Mouse (Mus musculus): ENCODE data around the gene Tgtp2. TPM values are rescaled to one million over a fixed set of nuclear protein-coding genes. Genes with fewer than 3 reads are reported as not detected.
"Not testable (repeated sequence)": the region's sequence is repeated elsewhere in the genome, so short reads cannot be mapped to it uniquely, and the experiment has no call there.

Tgtp2 gene
- polyA plus RNA-seq, 1 experiment = 0.12 TPM

DNA sequence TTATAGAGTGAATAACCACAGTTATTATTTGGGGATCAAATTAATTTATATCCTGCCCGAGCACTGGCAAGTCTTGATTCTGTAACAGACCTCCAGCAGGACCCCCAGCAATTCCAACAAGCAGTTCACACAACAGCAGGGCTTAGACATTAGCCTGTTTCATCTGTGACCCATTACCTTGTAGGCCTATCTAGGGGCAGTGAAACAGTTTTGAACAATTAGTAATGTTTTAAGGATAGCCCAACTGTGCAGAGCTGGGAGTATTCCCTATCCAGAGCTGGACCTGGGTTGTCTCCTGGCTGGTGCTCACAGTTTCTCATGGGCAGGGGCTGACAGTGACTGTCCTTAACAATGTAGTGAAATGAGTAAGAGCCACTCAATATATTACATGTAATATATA lies 13.0 kb upstream of the Tgtp2 start:
- Histone ChIP-seq H3K36me3 (ENCODE audit: control insufficient read depth, insufficient read depth) (no peaks in the 10 kb centered on the region), H3K27me3 (ENCODE audit: control insufficient read depth, insufficient read depth, insufficient read length) (no peaks in the 10 kb centered on the region), H3ac (ENCODE audit: control insufficient read depth, insufficient read length, low read depth) (no peak overlapping the region), H3K79me2 (ENCODE audit: control insufficient read depth, insufficient read depth) (no peaks in the 10 kb centered on the region), H3K79me3 (ENCODE audit: low read depth) (no peaks in the 10 kb centered on the region), H3K4me3 (ENCODE audit: insufficient read depth, poor library complexity, severe bottlenecking) (no peak overlapping the region)
- TF ChIP-seq FOSL1 (IDR thresholded peaks at IDR 0.05; ENCODE audit: insufficient read depth, low read length, poor library complexity, severe bottlenecking) (no peak), CEBPB (IDR thresholded peaks at IDR 0.05; ENCODE audit: low read depth) (no peak), MAX (IDR thresholded peaks at IDR 0.05) (no peak), MYOD1 (IDR thresholded peaks at IDR 0.05; ENCODE audit: control insufficient read depth, insufficient read length, low read depth) (no peak), CTCF (IDR thresholded peaks at IDR 0.05; ENCODE audit: control insufficient read depth, insufficient read depth, insufficient read length) (no peak), USF1 (IDR thresholded peaks at IDR 0.05; ENCODE audit: low read depth) (no peak), MYOG (IDR thresholded peaks at IDR 0.05; ENCODE audit: control insufficient read depth, extremely low read depth, insufficient read length) (no peak)

DNA sequence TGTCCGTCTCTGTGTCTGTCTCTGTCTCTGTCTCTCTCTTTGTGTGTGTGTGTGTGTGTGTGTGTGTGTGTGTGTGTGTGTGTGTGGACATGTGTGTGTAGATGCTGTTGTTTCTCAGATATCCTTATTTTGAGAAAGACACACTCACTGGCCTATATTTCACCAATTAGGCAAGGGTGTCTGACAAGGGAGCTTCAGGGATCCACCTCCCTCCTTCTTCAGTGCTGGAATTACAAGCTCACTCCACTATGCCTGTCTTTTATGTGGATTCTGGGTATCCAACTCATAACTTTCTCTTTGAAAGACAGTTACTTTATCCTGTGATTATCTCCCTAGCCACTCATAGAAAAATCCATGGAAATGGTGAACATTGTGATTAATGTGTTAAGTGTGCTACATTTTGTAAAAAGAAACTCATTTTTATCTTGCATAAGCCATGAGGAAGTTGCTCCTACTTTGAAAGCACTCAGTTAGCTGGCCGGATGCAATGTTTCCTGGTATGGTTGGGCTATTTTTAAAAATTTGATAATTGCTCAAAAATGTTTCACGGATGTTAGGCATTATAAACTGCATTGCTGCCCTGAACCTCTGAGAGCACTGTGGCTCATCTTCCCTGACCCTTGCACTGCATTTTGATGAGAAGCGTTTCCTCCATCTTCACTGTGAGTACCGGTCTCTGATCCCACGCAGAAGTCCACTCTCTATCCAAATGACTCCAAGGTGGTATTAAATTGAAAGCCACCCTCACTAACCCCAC lies 12.2 kb upstream of the Tgtp2 start, which contains the start of gene Ifi47:
Gene Ifi47, plus strand, starts transcription at position 587 of the 757 bp plus-strand sequence.
- H3K79me3 ChIP-seq (ENCODE audit: low read depth); H3ac ChIP-seq (ENCODE audit: control insufficient read depth, insufficient read length, low read depth); H3K4me3 ChIP-seq (ENCODE audit: insufficient read depth, poor library complexity, severe bottlenecking); H3K79me2 ChIP-seq (ENCODE audit: control insufficient read depth, insufficient read depth); H3K27me3 ChIP-seq (ENCODE audit: control insufficient read depth, insufficient read depth, insufficient read length); H3K36me3 ChIP-seq (ENCODE audit: control insufficient read depth, insufficient read depth): not testable (repeated sequence)

DNA sequence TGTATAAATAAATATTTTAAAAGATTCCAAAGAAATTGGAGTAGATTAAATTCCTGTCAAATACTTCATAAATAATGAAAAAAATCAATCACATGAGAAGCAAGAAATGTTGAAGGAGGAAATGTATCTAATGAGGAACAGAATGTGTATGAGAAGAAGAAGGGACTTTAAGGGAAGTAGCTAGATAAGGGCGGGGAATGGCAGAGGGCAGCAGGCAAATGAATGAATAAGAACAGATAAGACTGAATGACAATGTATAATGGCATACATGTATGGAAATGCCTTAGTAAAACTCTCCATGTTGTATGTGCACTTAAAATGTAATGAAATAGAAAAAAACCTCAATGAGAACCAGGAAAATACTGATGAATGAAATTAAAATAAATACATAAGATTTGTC lies 4.4 kb upstream of the Tgtp2 start:
- Histone ChIP-seq H3K79me2 (ENCODE audit: control insufficient read depth, insufficient read depth) (no peaks in the 10 kb centered on the region), H3K79me3 (ENCODE audit: low read depth) (no peaks in the 10 kb centered on the region), H3K4me3 (ENCODE audit: insufficient read depth, poor library complexity, severe bottlenecking) (no peak overlapping the region), H3K27me3 (ENCODE audit: control insufficient read depth, insufficient read depth, insufficient read length) (no peaks in the 10 kb centered on the region), H3K36me3 (ENCODE audit: control insufficient read depth, insufficient read depth) (no peaks in the 10 kb centered on the region), H3ac (ENCODE audit: control insufficient read depth, insufficient read length, low read depth) (no peak overlapping the region)
- TF ChIP-seq CEBPB (IDR thresholded peaks at IDR 0.05; ENCODE audit: low read depth) (no peak), CTCF (IDR thresholded peaks at IDR 0.05; ENCODE audit: control insufficient read depth, insufficient read depth, insufficient read length) (no peak), MYOD1 (IDR thresholded peaks at IDR 0.05; ENCODE audit: control insufficient read depth, insufficient read length, low read depth) (no peak), FOSL1 (IDR thresholded peaks at IDR 0.05; ENCODE audit: insufficient read depth, low read length, poor library complexity, severe bottlenecking) (no peak), MYOG (IDR thresholded peaks at IDR 0.05; ENCODE audit: control insufficient read depth, extremely low read depth, insufficient read length) (no peak), USF1 (IDR thresholded peaks at IDR 0.05; ENCODE audit: low read depth) (no peak), MAX (IDR thresholded peaks at IDR 0.05) (no peak)

DNA sequence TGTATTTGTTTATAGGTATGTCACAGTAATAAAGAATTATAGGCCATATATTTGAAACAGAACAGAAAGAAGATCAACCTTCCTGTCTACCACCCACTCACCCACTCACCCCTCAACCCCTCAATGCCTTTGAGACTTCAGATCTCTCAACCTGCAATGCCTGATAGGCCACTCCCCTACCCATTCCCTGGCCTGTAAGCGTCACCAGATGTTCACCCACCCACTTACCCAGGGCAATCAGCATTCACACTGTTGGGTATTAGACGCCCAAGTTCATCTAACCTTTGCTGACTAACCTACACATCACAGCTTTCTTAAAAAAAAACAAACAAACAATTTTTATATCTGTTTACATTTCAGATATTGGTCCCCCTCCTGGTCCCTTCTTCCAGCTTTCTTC lies 2.1 kb downstream of the Tgtp2 start:
- H3K36me3 ChIP-seq (ENCODE audit: control insufficient read depth, insufficient read depth); H3K4me3 ChIP-seq (ENCODE audit: insufficient read depth, poor library complexity, severe bottlenecking); H3ac ChIP-seq (ENCODE audit: control insufficient read depth, insufficient read length, low read depth); H3K79me2 ChIP-seq (ENCODE audit: control insufficient read depth, insufficient read depth); H3K27me3 ChIP-seq (ENCODE audit: control insufficient read depth, insufficient read depth, insufficient read length); H3K79me3 ChIP-seq (ENCODE audit: low read depth): not testable (repeated sequence)

DNA sequence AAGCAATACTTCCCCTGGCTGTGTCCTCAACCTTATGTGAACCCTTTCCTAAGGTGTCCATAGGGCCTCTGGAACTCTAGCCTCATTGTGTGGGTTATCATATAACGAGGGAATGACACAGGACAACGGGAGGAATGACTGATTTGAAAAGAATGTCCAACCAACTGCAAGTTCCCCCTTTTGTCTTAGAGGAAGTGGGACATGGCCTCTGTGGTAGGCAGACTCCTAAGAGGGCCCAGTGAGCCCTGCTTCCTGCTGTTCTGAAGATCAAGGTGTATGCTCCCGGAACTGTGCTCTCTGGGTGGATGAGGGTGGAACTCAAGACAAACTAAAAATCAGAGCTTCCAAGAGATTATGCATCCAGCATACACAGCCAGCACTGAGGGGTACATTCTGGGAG lies 3.9 kb downstream of the Tgtp2 start:
- H3K79me2 ChIP-seq (ENCODE audit: control insufficient read depth, insufficient read depth); H3K4me3 ChIP-seq (ENCODE audit: insufficient read depth, poor library complexity, severe bottlenecking); H3K27me3 ChIP-seq (ENCODE audit: control insufficient read depth, insufficient read depth, insufficient read length); H3K79me3 ChIP-seq (ENCODE audit: low read depth); H3K36me3 ChIP-seq (ENCODE audit: control insufficient read depth, insufficient read depth); H3ac ChIP-seq (ENCODE audit: control insufficient read depth, insufficient read length, low read depth): not testable (repeated sequence)

DNA sequence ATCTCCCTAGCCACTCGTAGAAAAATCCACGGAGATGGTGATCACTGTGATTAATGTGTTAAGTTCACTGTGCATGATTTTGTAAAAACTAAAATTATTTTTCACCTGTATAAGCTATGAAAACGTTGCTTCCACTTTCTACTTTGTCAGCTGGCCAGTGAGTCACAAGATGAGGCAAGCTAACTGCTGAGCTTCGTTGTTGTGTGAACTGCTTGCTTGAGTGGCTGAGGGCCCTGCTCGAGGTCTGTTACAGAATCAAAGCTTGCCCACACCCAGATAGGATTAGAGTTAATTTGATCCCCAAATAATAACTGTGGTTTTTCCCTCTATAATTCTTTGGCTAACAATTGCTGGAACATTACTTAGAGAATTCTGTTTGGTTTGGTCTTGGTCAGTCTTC lies 12.1 kb downstream of the Tgtp2 start:
- not testable (repeated sequence) for H3K36me3 ChIP-seq (ENCODE audit: control insufficient read depth, insufficient read depth); H3ac ChIP-seq (ENCODE audit: control insufficient read depth, insufficient read length, low read depth); H3K27me3 ChIP-seq (ENCODE audit: control insufficient read depth, insufficient read depth, insufficient read length); H3K79me2 ChIP-seq (ENCODE audit: control insufficient read depth, insufficient read depth); H3K4me3 ChIP-seq (ENCODE audit: insufficient read depth, poor library complexity, severe bottlenecking); H3K79me3 ChIP-seq (ENCODE audit: low read depth)

DNA sequence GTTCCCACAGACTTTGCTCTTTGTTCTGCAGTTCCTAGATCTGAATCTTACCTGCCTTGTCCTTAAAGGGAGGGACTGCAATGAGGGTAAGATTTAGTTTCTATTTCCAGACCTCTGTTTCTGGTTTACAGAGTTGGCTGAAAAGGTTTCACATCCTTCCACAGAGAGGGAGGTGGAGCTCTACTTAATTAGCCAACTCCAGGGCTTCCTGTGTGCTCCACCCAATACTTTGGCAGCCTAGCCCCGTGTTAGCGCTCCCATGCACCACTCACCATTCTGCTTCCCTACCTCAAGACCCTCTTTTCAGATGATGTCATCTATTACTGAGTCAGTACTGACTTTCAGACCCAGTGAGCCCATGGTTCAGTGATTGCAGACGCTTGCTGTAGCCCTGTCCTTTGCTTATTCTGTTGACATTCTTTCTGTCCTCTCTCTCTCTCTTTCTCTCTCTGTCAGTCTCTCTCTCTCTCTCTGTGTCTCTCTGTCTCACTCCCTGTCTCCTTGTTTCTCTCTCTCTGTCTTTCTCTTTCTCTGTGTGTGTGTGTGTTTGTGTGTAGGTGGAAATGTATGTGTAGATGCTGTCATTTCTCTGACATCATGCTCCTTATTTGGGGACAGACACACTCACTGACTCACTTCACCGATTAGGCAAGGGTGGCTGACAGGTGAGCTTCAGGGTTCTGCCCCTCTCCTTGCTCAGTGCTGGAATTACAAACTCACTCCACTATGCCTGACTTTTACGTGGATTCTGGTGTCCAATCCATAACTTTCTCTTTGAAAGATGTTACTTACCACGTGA lies 12.7 kb downstream of the Tgtp2 start, which contains the start of gene 9930111J21Rik2:
Gene 9930111J21Rik2, minus strand, starts transcription at position 150 of the 799 bp plus-strand sequence.
- H3K4me3 ChIP-seq (ENCODE audit: insufficient read depth, poor library complexity, severe bottlenecking); H3K79me2 ChIP-seq (ENCODE audit: control insufficient read depth, insufficient read depth); H3K79me3 ChIP-seq (ENCODE audit: low read depth); H3K27me3 ChIP-seq (ENCODE audit: control insufficient read depth, insufficient read depth, insufficient read length); H3K36me3 ChIP-seq (ENCODE audit: control insufficient read depth, insufficient read depth); H3ac ChIP-seq (ENCODE audit: control insufficient read depth, insufficient read length, low read depth): not testable (repeated sequence)

DNA sequence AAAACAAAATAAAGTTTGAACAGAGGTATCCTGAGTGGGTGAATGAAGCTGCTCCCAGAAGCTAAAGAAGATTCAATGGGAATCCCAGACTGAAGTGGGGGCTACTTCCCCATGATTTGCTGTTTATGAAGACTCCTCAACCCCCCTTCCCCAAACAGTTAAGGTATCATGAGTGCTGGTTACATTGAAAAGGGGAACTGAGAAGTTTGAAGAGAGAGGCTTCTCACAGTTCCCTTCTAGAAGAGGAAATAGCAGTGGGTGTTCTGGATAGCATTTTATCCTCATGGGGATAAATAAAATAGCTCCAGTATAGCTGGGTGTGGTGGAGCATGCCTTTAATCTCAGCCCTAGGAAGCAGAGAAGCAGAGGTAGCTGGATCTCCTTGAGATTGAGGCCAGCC lies 13.9 kb downstream of the Tgtp2 start:
- H3K27me3 ChIP-seq (ENCODE audit: control insufficient read depth, insufficient read depth, insufficient read length); H3K79me3 ChIP-seq (ENCODE audit: low read depth); H3ac ChIP-seq (ENCODE audit: control insufficient read depth, insufficient read length, low read depth); H3K79me2 ChIP-seq (ENCODE audit: control insufficient read depth, insufficient read depth); H3K36me3 ChIP-seq (ENCODE audit: control insufficient read depth, insufficient read depth); H3K4me3 ChIP-seq (ENCODE audit: insufficient read depth, poor library complexity, severe bottlenecking): not testable (repeated sequence)

DNA sequence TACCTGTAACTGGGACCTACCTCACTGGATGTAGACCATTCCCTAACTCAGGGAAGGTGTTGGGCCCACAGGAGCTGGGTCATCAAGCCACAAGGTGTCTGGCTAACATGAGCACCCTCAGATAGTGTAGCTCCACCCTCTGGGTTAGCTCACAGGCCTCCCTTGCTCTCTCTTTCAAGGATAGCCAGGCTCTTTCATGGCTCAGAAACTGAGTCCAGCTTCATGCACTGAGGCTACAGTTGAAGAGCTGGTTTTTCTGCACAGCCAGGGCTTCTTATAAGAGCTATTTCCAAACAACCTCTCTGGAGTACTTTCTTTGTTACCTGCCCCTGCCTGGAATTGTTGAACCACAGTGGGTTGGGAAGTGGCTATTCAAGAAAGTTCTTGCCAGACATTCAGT lies 51.9 kb downstream of the Tgtp2 start:
- H3K79me3 ChIP-seq (ENCODE audit: low read depth); H3K36me3 ChIP-seq (ENCODE audit: control insufficient read depth, insufficient read depth); H3K27me3 ChIP-seq (ENCODE audit: control insufficient read depth, insufficient read depth, insufficient read length); H3K4me3 ChIP-seq (ENCODE audit: insufficient read depth, poor library complexity, severe bottlenecking); H3K79me2 ChIP-seq (ENCODE audit: control insufficient read depth, insufficient read depth); H3ac ChIP-seq (ENCODE audit: control insufficient read depth, insufficient read length, low read depth): not testable (repeated sequence)
